Mouse (Mus musculus): ENCODE data around the gene Kat6b.
A peak's percentile ranks its signal among the peaks of the same experiment; 100 is the strongest.

- TF ChIP-seq TCF12 (IDR thresholded peaks at IDR 0.05; ENCODE audit: insufficient read depth, poor library complexity, severe bottlenecking) (no peak), POLR2AphosphoS2 (IDR thresholded peaks at IDR 0.05; ENCODE audit: insufficient read length, low read depth) (no peak), POLR2A (IDR thresholded peaks at IDR 0.05; ENCODE audit: insufficient read length, low read depth) (no peak), MYOG (IDR thresholded peaks at IDR 0.05; ENCODE audit: control insufficient read depth in 1 of 3, insufficient read depth in 1 of 3, insufficient read length in 2 of 3, low read depth in 2 of 3) (peak in 1 of 3 experiments; percentile 71), SRF (IDR thresholded peaks at IDR 0.05; ENCODE audit: control insufficient read depth, insufficient read length, low read depth) (no peak), CEBPB (IDR thresholded peaks at IDR 0.05; ENCODE audit: insufficient read depth, poor library complexity, severe bottlenecking) (peak; percentile 16; the same call in 1 of the 2 replicates), E2F4 (IDR thresholded peaks at IDR 0.05; ENCODE audit: insufficient read depth) (no peak), MAX (IDR thresholded peaks at IDR 0.05; ENCODE audit: low read depth) (no peak), REST (IDR thresholded peaks at IDR 0.05; ENCODE audit: insufficient read depth, insufficient read length) (no peak), TCF3 (IDR thresholded peaks at IDR 0.05; ENCODE audit: insufficient read length, low read depth) (no peak)
These were observed 42.7 kb downstream of the Kat6b start for GRCm38 (mm10) chr14:21523851-21524441.

Measured in myocyte (in vitro differentiated cells).